Mouse (Mus musculus): ENCODE results near the gene Sirt1.

The Sirt1 gene

DNA sequence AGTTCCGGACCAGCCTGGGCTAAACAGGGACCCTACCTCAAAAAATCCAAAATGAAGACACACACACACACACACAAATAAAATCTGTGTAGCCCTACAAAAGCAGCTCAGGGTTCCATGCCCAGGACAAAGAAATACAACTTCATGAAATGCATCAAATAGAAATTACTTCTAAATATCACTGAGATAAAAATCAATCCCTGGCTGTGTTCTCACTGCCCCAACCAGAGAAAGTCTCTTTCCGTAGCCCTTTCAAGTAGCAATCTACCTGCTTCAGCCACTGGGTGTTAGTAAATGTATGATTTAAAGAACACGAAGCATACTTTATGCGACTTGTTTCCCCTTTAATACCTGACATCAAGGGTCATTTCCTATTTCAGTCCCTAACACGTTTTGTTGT, 44.2 kb downstream of the Sirt1 start:
- DNase-seq (ENCODE audit: extremely low read depth, low read depth): no peak

DNA sequence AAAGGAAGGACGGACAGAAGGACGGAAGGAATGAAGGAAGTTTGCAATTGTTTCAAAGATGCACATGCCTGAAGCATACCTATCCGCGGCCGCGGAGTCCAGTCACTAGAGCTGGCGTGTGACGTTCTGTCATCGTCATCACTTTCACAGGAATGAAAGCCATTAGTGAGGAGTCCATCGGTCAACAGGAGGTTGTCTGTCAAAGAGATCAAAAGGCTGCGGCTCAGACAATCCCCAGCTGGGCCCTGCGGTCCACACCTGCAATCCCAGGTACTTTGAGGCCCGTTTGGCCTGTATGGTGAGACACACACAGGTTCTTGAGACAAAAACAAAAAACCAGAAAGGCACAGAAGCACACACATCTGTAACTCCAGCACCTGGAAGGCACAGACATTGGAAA, 44.6 kb downstream of the Sirt1 start:
- DNase-seq (ENCODE audit: extremely low read depth, low read depth): no peak

GRCm38 (mm10) chr10:63327091-63327490, 54.4 kb downstream of the Sirt1 start:
- no peak for DNase-seq (ENCODE audit: extremely low read depth, low read depth)

DNA sequence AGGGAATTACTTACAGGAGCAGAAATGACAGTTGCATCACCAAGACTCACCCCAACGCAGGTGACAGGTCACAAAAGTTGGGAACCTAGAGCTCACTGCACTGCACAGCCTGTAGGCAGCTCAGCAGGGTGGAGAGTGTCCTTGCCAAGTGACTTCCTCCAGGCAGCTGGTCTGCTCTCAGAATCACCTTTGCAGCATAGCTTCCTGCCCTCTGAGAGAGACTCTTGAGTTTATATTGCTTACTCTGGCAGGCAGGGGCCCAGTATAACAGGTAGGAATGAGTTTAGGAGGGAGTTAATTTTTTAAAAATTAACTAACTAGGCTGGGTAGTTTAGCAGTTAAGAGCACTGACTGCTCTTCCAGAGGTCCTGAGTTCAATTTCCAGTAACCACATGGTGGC, 67.8 kb downstream of the Sirt1 start:
- DNase-seq (ENCODE audit: extremely low read depth, low read depth): no peak

GRCm38 (mm10) chr10:63308582-63309366, 72.7 kb downstream of the Sirt1 start:
- DNase-seq (ENCODE audit: extremely low read depth, low read depth): peak; percentile 54

DNA sequence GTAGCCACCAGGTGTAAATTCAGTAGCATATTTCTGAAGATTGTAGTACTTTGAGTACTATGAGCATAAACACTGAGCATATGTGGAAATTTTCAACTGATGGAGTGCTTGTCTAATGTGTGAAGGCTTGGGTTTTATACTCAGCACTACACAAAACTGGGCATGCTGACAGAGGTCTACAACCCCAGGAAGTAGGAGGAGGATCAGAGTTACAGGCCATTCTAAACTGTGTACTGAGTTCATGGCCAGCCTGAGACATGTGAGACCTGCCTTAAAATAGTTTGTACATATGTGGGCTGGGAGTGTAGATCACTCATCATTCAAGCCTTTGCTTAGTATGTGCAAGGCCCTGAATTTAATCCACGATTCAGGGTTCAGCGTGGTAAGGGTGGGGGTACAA, 79.1 kb downstream of the Sirt1 start:
- DNase-seq (ENCODE audit: extremely low read depth, low read depth): no peak

DNA sequence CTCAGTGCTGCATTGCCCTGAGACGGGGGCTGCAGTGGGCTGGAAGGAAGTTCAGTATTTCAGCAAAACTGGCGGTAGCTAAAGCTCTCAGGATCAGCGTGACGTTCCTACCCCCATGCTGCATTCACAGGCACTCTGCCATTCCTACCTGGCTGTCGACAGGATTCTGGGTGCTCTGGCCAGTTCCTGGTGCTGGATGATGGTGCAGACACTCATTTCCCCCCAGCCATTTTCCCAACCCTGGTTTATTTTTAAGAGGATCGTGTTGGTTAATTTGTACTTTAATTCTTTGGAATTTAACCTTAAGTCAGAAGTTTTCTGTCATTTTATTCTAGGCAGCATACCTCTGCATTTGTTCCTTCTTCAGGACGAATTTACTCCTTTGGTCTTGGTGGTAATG, 98.7 kb downstream of the Sirt1 start:
- no peak for DNase-seq (ENCODE audit: extremely low read depth, low read depth)

DNA sequence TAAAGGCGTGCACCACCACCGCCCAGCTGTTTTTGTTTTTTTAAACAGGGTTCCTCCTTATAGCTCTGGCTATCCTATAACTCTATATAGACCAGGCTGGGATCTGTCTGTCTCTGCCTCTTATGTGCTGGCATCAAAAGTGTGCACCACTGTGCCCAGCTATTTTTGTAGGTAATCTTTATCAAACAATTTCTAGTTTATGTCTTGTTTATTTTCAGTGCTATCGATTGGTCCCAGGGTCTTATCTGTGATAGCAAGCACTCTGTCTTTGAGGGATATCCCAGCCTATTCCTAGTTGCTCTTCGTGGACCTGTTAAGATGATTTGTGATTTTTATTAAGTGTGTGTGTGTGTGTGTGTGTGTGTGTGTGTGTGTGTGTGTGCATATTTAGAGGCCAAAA, 99.1 kb downstream of the Sirt1 start:
- no peak for DNase-seq (ENCODE audit: extremely low read depth, low read depth)

DNA sequence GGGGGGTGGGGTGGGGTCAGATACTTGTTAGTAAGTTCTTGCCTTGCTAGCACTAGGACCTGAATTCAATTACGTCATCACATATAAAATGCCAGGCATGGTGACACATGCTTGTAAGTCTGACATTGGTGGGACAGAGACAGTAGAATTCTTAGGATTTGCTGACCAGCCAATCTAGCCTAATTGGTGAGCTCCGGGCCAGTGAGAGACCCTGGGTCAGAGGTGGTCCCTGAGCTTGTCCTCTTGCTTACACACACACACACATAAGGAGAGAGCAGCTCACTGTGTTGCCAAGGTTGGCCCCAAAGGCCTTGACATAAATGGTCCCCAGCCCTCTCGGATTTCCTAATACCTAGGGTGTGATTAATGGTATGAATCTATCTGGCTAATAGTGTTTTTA, 101.7 kb downstream of the Sirt1 start:
- DNase-seq (ENCODE audit: extremely low read depth, low read depth): no peak

DNA sequence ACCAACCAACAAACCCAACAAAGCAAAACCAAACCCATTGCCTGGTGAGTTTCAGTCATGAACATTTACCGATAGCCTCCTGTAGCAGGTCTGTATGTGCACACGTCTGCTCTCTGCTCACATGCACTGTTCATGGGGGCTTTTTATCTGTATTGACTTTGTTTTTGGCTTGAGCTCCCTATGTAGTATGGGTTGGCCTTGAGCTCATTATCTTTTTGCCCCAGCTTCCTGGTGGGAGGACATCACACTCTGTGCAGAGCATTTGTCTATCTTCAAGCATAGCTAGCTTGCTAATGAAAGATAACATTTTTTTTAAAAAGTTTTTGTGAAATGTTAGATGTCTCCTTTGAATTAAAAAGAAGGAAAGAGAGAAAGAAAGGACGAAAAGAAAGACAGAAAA, 104.5 kb downstream of the Sirt1 start:
- peak; percentile 85 for DNase-seq (ENCODE audit: extremely low read depth, low read depth)

GRCm38 (mm10) chr10:63272868-63273267, 108.6 kb downstream of the Sirt1 start:
- no peak for DNase-seq (ENCODE audit: extremely low read depth, low read depth)

GRCm38 (mm10) chr10:63272401-63272800, 109.1 kb downstream of the Sirt1 start:
- DNase-seq (ENCODE audit: extremely low read depth, low read depth): no peak
